Mouse (Mus musculus) lung, postnatal 0 days (tissue): ENCODE measurements around the gene Prtg. TPM values are rescaled to one million over a fixed set of nuclear protein-coding genes. Genes with fewer than 3 reads are reported as not detected.

Experiments
- ATAC-seq: fragments of 200-750 bp; cut with Nextera tagmentation; 2 replicates; pipeline ENCODE4 v1.8.0; 2017; ENCODE audit warnings: moderate library complexity
- DNase-seq: peaks from one replicate; pipeline ENCODE4 v3.0.0-alpha.2; 2016; ENCODE audit warnings: low spot score
- H3K27ac ChIP-seq: fragments of 300-500 bp; sonication (generic); 2 replicates; pipeline ENCODE4 v1.5.1; 2014; ENCODE audit warnings: antibody characterized with exemption, mild to moderate bottlenecking, low read length, mixed read lengths
- H3K27me3 ChIP-seq: fragments of 300-500 bp; sonication (generic); replicated peaks from 2 replicates; pipeline ENCODE4 v1.6.1; 2014; ENCODE audit warnings: low read length, mixed read lengths; ENCODE audit not compliant: insufficient read depth
- H3K36me3 ChIP-seq: fragments of 300-500 bp; sonication (generic); 2 replicates; pipeline ENCODE4 v1.6.1; 2014; ENCODE audit warnings: low read length, mixed read lengths; ENCODE audit not compliant: insufficient read depth
- H3K4me1 ChIP-seq: fragments of 300-500 bp; sonication (generic); 2 replicates; pipeline ENCODE4 v1.6.1; 2014; ENCODE audit warnings: antibody characterized with exemption, low read depth, low read length, mixed read lengths; ENCODE audit not compliant: insufficient read depth
- H3K4me2 ChIP-seq: fragments of 300-500 bp; sonication (generic); replicated peaks from 2 replicates; pipeline ENCODE4 v1.6.1; 2014; ENCODE audit warnings: low read depth, mild to moderate bottlenecking, low read length, moderate library complexity, mixed read lengths
- H3K4me3 ChIP-seq: fragments of 300-500 bp; sonication (generic); 2 replicates; pipeline ENCODE4 v1.5.1; 2014; ENCODE audit warnings: low read depth, low read length
- H3K9ac ChIP-seq: fragments of 300-500 bp; sonication (generic); replicated peaks from 2 replicates; pipeline ENCODE4 v1.6.1; 2014; ENCODE audit warnings: low read depth, mild to moderate bottlenecking
- H3K9me3 ChIP-seq: fragments of 300-500 bp; sonication (generic); 2 replicates; pipeline ENCODE4 v1.6.1; 2016; ENCODE audit warnings: low read length, mixed read lengths
- CTCF ChIP-seq: IDR thresholded peaks from 2 replicates; pipeline ENCODE4 v1.5.1; 2016; ENCODE audit warnings: antibody characterized with exemption, mild to moderate bottlenecking
- EP300 ChIP-seq: IDR thresholded peaks from 2 replicates; pipeline ENCODE4 v1.6.1; 2016; ENCODE audit warnings: antibody characterized with exemption, mild to moderate bottlenecking, control low read depth
- WGBS: fragments of 180-500 bp; shearing (Covaris S2); extraction: QIAGEN DNeasy Blood & Tissue Kit; methylation state at CpG from one replicate; pipeline ENCODE4 v1.1.7; 2014; 5-methylcytosine and 5-hydroxymethylcytosine counted together
- polyA plus RNA-seq: library from polyadenylated mRNA; unstranded; fragments of >200 nt; fragmentation: Nextera tagmentation; extraction: Ambion mirVana; gene quantifications from 2 replicates; pipeline ENCODE4 v1.2.1, GENCODE M21; 2015

The Prtg gene
- polyA plus RNA-seq, 1 experiment from 2014 or later = 0.04 TPM

DNA sequence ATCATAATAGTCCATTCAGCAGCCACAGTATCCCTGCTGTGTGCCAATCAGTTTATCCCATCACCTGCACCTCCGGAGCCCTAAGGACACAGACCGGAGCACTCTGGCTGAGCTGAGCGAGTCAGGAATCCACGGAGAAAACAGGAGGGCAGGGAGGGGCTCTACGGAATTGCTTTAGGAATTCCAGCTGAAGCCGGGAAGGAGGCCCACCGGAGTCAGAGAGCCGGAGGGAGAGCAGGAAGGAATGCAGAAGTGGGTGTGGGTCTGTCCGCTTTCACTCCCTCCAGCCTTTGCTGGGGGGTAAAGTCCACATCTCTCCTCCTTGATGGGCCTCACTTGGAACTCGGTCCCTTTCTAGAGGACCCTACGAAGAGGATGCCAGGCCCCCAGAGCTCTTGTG lies 27.7 kb upstream of the Prtg start:
- Histone ChIP-seq H3K9ac (no peak overlapping the region), H3K4me2 (no peak overlapping the region), H3K4me3 (no peak overlapping the region), H3K36me3 (no peaks in the 10 kb centered on the region), H3K27ac (no peak overlapping the region), H3K4me1 (no peaks in the 10 kb centered on the region), H3K27me3 (no peaks in the 10 kb centered on the region), H3K9me3 (no peaks in the 10 kb centered on the region)
- DNase-seq (no peak), ATAC-seq (no peak)
- no peak for TF ChIP-seq CTCF
- TF ChIP-seq EP300 = no peak
- 43% methylated on average over 11 of the region's 11 CpGs for WGBS

DNA sequence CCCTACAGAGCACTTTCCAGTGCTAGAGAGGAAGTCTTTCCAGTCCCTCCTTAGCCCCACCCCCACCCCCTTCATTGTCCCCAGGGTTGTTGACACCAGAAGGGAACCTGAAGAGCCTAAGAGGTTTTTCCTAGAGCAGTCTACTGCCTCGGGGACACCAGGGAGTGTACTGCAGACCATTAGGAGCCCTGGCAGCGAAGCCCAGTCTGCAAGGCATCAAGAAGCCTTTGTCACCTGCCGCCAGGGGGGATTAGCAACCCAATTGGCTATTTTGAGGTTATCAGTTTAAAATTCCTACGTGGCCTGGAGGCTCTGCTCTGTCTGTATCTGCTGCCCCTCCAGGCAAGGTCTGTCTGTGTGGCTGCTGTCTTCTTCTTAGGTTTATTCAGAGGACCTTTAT lies 26.9 kb upstream of the Prtg start:
- H3K9me3 ChIP-seq = no peaks in the 10 kb centered on the region
- no peak overlapping the region for H3K4me2 ChIP-seq
- no peaks in the 10 kb centered on the region for H3K36me3 ChIP-seq
- DNase-seq = no peak
- no peaks in the 10 kb centered on the region for H3K4me1 ChIP-seq
- TF ChIP-seq EP300 (no peak), CTCF (no peak)
- H3K27me3 ChIP-seq = no peaks in the 10 kb centered on the region
- WGBS = 22% methylated on average over 4 of the region's 4 CpGs
- ATAC-seq = no peak
- no peak overlapping the region for H3K9ac ChIP-seq
- H3K27ac ChIP-seq = no peak overlapping the region
- no peak overlapping the region for H3K4me3 ChIP-seq

DNA sequence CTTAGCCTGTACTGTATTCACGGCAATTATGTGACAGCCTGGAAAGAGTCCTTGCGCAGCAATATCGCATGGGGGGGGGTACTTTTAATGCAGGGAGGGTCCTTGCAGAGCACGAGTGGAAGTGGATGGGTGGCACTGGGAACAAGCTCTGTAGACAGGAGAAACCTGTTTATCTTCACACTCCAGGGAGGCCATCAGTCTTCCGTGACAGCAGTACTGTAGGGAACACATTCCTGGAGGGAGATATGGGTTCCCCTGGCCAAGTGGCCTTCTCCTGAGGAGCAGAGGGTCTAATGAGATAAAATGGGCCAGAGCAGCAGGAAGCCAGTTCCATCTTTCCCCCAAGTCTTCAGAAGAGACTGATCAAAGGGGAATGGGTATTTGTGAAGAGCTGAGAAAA lies 26.0 kb upstream of the Prtg start:
- DNase-seq (no peak), ATAC-seq (no peak)
- no peak overlapping the region for H3K4me2 ChIP-seq
- H3K27ac ChIP-seq = no peak overlapping the region
- no peaks in the 10 kb centered on the region for H3K27me3 ChIP-seq
- no peaks in the 10 kb centered on the region for H3K9me3 ChIP-seq
- TF ChIP-seq CTCF (no peak), EP300 (no peak)
- no peaks in the 10 kb centered on the region for H3K4me1 ChIP-seq
- no peak overlapping the region for H3K9ac ChIP-seq
- WGBS = 21% methylated on average over 5 of the region's 5 CpGs
- no peak overlapping the region for H3K4me3 ChIP-seq
- no peaks in the 10 kb centered on the region for H3K36me3 ChIP-seq

DNA sequence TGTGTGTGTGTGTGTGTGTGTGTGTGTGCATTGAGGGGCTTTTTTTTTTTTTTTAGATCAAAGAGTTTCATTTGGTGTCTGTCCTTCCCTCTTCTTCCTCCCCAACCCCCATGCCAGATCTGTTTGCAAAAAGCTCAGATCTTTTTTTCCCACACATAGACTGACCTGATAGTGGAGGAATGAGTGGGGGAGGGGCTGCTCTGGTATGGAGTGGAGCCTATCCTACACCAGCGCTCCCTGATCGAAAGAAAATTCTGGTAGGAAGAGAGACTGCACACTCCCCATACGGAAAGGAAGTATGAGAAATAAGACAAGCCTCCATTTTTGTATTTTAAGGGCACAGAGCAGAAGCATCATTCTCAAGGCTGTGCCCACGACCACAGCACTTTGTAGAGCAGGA lies 25.2 kb upstream of the Prtg start:
- Histone ChIP-seq H3K9me3 (no peaks in the 10 kb centered on the region), H3K4me1 (no peaks in the 10 kb centered on the region), H3K27ac (no peak overlapping the region), H3K4me2 (no peak overlapping the region), H3K27me3 (no peaks in the 10 kb centered on the region), H3K9ac (no peak overlapping the region), H3K4me3 (no peak overlapping the region), H3K36me3 (no peaks in the 10 kb centered on the region)
- 23% methylated on average over 4 of the region's 4 CpGs for WGBS
- ATAC-seq (no peak), DNase-seq (no peak)
- TF ChIP-seq CTCF (no peak), EP300 (no peak)

DNA sequence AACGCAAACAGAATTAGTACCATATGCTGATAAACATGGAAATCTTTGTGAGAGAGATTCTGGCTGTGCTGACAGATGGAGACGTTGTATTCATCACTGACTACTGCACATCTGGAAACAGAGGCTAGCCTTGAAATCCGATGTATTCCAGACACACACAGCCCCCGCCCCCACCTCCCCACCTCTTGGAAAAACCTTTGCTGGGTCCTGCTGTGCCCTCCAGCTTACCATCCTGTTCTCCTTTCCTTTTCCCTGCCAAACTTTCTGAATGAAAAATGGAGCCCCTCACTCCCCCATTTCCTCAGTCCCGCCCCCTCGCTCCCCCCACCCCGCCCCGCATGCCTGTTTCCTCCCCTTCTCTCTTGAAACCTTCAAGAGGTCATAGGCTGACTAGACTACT lies 24.6 kb upstream of the Prtg start:
- no peak for ATAC-seq
- DNase-seq = no peak
- no peak overlapping the region for H3K27ac ChIP-seq
- H3K4me3 ChIP-seq = no peak overlapping the region
- H3K4me1 ChIP-seq = no peaks in the 10 kb centered on the region
- no peak for TF ChIP-seq EP300
- TF ChIP-seq CTCF = no peak
- H3K9me3 ChIP-seq = no peaks in the 10 kb centered on the region
- no peaks in the 10 kb centered on the region for H3K27me3 ChIP-seq
- no peak overlapping the region for H3K9ac ChIP-seq
- WGBS = 25% methylated on average over 8 of the region's 8 CpGs
- no peaks in the 10 kb centered on the region for H3K36me3 ChIP-seq
- H3K4me2 ChIP-seq = no peak overlapping the region

DNA sequence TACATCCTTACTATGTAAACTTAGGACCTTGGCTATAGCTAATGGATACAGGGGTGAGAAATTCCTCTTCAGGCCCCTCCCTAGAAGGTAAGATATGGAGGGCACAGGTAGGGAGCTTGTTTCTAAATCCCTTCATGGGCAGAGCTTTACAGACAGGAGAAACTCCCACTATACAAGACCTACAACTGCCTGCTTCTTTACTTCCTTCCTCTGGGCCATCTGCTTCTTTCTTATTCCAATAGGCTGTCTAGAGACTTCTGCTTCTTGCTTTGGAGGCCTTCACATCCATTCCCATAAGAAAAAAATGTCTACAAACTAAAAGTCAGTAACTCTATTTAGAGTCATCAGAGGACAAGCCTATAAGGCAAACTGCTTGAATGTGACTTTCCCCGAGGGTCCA lies 18.9 kb upstream of the Prtg start:
- no peak for TF ChIP-seq CTCF
- H3K4me3 ChIP-seq = no peak overlapping the region
- no peaks in the 10 kb centered on the region for H3K4me1 ChIP-seq
- 58% methylated on average over 1 of the region's 1 CpGs for WGBS
- H3K27ac ChIP-seq = no peak overlapping the region
- H3K4me2 ChIP-seq = no peak overlapping the region
- H3K27me3 ChIP-seq = no peaks in the 10 kb centered on the region
- H3K9ac ChIP-seq = no peak overlapping the region
- no peaks in the 10 kb centered on the region for H3K36me3 ChIP-seq
- ATAC-seq = no peak
- DNase-seq = no peak
- no peaks in the 10 kb centered on the region for H3K9me3 ChIP-seq

DNA sequence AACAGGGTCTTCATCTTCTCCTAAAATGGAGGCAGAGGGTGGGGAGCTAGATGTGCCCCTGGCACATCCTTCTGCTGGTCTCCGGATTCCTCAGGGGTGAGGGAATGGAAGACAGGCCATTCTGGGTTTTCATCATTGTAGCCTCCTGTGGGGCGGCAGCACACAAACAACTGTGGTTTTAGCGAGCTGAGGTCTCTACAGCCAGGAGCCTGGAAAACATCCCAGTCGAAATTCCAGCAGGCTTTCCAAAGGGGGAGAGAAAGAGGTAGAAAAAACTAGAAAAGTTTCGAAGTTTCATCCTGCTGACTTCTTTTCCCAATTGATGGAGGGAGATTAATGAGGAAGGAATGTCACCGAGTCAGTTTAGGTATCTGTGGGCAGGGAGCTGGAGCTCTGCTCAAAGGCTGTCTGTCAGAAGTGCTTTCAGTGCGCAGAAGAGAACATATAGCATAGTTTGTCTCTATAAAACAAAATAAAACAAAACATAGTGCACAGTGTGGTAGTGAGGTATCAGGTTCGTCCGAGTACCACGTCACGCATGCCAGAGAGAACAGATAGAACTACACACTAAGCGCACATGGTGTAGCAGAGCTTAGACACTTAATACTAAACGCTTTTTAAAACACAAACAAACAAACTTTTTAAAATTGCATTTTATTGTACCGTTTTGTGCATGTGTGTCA lies 16.0 kb upstream of the Prtg start:
- no peak overlapping the region for H3K4me3 ChIP-seq
- no peak for ATAC-seq
- no peak for DNase-seq
- no peak for TF ChIP-seq CTCF
- no peak for TF ChIP-seq EP300
- H3K4me2 ChIP-seq = no peak overlapping the region
- no peaks in the 10 kb centered on the region for H3K36me3 ChIP-seq
- H3K4me1 ChIP-seq = no peaks in the 10 kb centered on the region
- no peaks in the 10 kb centered on the region for H3K9me3 ChIP-seq
- H3K27me3 ChIP-seq = no peaks in the 10 kb centered on the region
- no peak overlapping the region for H3K9ac ChIP-seq
- WGBS = 46% methylated on average over 14 of the region's 14 CpGs
- H3K27ac ChIP-seq = no peak overlapping the region
